Mouse (Mus musculus): ENCODE measurements around the gene Kif21b.

GRCm38 (mm10) chr1:136156304-136156703, 25.1 kb downstream of the Kif21b start:
- TF ChIP-seq GATA1 (IDR thresholded peaks at IDR 0.05; ENCODE audit: low read length) = no peak
- TF ChIP-seq TAL1 (IDR thresholded peaks at IDR 0.05; ENCODE audit: low read length) = no peak

Data from erythroblast, embryonic 14.5 days (primary cell).